Mouse (Mus musculus): ENCODE results near the gene Bcar1.

GRCm38 (mm10) chr8:111757599-111757998 is 14.0 kb upstream of the Bcar1 start:
- TF ChIP-seq CTCF (IDR thresholded peaks at IDR 0.05; ENCODE audit: low read depth): no peak
- TF ChIP-seq EP300 (IDR thresholded peaks at IDR 0.05; ENCODE audit: low read depth): no peak
